Mouse (Mus musculus) MEL (cell line): ENCODE measurements around the gene Btbd11.

ENCODE experiments used
- CTCF ChIP-seq, 3 experiments: IDR thresholded peaks in 2 of 3; conservative IDR thresholded peaks in 1 of 3; 2 replicates each; pipeline ENCODE4 v1.5.1; 2011 to 2012; ENCODE audit warnings: low read length in 3 of 3, low read depth in 2 of 3, mild to moderate bottlenecking in 2 of 3, improper control_type of control experiment in 1 of 3, inconsistent platforms in 1 of 3, mixed read lengths in 1 of 3, moderate library complexity in 1 of 3; ENCODE audit not compliant: control insufficient read depth in 1 of 3, insufficient read depth in 1 of 3, poor library complexity in 1 of 3, severe bottlenecking in 1 of 3
- EP300 ChIP-seq, 2 experiments: IDR thresholded peaks; 2 replicates each; pipeline ENCODE4 v1.6.1; 2011; ENCODE audit warnings: improper control_type of control experiment in 2 of 2, low read length in 2 of 2, low read depth in 1 of 2, mild to moderate bottlenecking in 1 of 2
- GABPA ChIP-seq: IDR thresholded peaks from 2 replicates; pipeline ENCODE4 v1.6.1; 2012; ENCODE audit warnings: low read depth, mild to moderate bottlenecking, inconsistent platforms, low read length, improper control_type of control experiment, moderate library complexity
- MAZ ChIP-seq: IDR thresholded peaks from 2 replicates; pipeline ENCODE4 v1.6.1; 2012; ENCODE audit warnings: low read depth, mild to moderate bottlenecking, inconsistent platforms, low read length, improper control_type of control experiment
- MXI1 ChIP-seq: IDR thresholded peaks from 2 replicates; pipeline ENCODE4 v1.6.1; 2011; ENCODE audit warnings: mild to moderate bottlenecking, low read depth, low read length, improper control_type of control experiment
- POLR2A ChIP-seq, 2 experiments: IDR thresholded peaks; 2 replicates each; pipeline ENCODE4 v1.6.1; 2011 to 2012; ENCODE audit warnings: low read length in 2 of 2, mild to moderate bottlenecking in 2 of 2, control low read depth in 1 of 2, improper control_type of control experiment in 1 of 2, low read depth in 1 of 2, moderate library complexity in 1 of 2; ENCODE audit not compliant: control insufficient read depth in 1 of 2, insufficient read depth in 1 of 2, poor library complexity in 1 of 2
- POLR2AphosphoS2 ChIP-seq: IDR thresholded peaks from 2 replicates; pipeline ENCODE4 v1.6.1; 2011; ENCODE audit warnings: low read length, improper control_type of control experiment
- TBP ChIP-seq: IDR thresholded peaks from 2 replicates; pipeline ENCODE4 v1.8.0; 2011; ENCODE audit warnings: low read depth, low read length, improper control_type of control experiment

- TF ChIP-seq CTCF (IDR thresholded peaks at IDR 0.05 in 2 of 3, conservative IDR thresholded peaks at IDR 0.05 in 1 of 3; ENCODE audit: control insufficient read depth in 1 of 3, insufficient read depth in 1 of 3, low read depth in 2 of 3, low read length in 3 of 3, poor library complexity in 1 of 3, severe bottlenecking in 1 of 3) (peak in 2 of 3 experiments; percentile 16 to 37; a peak in 4 of 6 replicates), EP300 (IDR thresholded peaks at IDR 0.05; ENCODE audit: low read depth in 1 of 2, low read length in 2 of 2) (no peak), POLR2A (IDR thresholded peaks at IDR 0.05; ENCODE audit: control insufficient read depth in 1 of 2, insufficient read depth in 1 of 2, low read depth in 1 of 2, low read length in 2 of 2, poor library complexity in 1 of 2) (no peak), GABPA (no peak), TBP (no peak), MXI1 (no peak), POLR2AphosphoS2 (no peak), MAZ (no peak)
Measured at GRCm38 (mm10) chr10:85341867-85342266, 44.7 kb upstream of the Btbd11 start.
